In genomic region chr5:87333584-87333983, GRCm38 (mm10) we compare ENCODE assay signal across 11 mouse cellular contexts. TPM values are rescaled to one million over a fixed set of nuclear protein-coding genes. Genes with fewer than 3 reads are reported as not detected.
DNase-seq lines count a peak whose midpoint lies in the region; ATAC-seq lines count a peak whose summit lies in the region.
"Had no signal": no experiment of that assay in that cellular context is flagged by ENCODE, and none has a peak within 500 bp of the region (broad histone marks: within the 10 kb centered on the region; RNA-seq: fewer than 3 reads in every experiment).

No protein-coding gene starts in this region.

- H3K27ac ChIP-seq in heart, embryonic 11.5 days (ENCODE audit: low read depth, low read length) = no peak overlapping the region
- H3K27ac ChIP-seq: hindbrain, embryonic 15.5 days; liver, embryonic 13.5 days had no signal

- no peak overlapping the region for H3K4me2 ChIP-seq in heart, embryonic 11.5 days
- H3K4me2 ChIP-seq: hindbrain, embryonic 15.5 days; liver, embryonic 13.5 days had no signal

- ATAC-seq in erythroblast, adult 5-6 weeks (replicated peaks; ENCODE audit: low FRiP score, poor library complexity, severe bottlenecking) = no peak
- ATAC-seq in heart, embryonic 11.5 days (replicated peaks; ENCODE audit: insufficient number of reproducible peaks, low FRiP score, low TSS enrichment) = no peak

- 47% methylated on average over 3 of the region's 3 CpGs for WGBS in heart, embryonic 11.5 days (ENCODE audit: insufficient replicate concordance)

- no peaks in the 10 kb centered on the region for H3K9me3 ChIP-seq in heart, embryonic 11.5 days (replicated peaks; ENCODE audit: control insufficient read depth, low read length)
- H3K9me3 ChIP-seq: hindbrain, embryonic 15.5 days; liver, embryonic 13.5 days had no signal

- no peak overlapping the region for H3K4me3 ChIP-seq in heart, embryonic 11.5 days (ENCODE audit: low read depth, low read length)
- H3K4me3 ChIP-seq: hindbrain, embryonic 15.5 days; liver, embryonic 13.5 days had no signal

- no peaks in the 10 kb centered on the region for H3K27me3 ChIP-seq in heart, embryonic 11.5 days (ENCODE audit: control insufficient read depth, insufficient read depth, low read length)
- H3K27me3 ChIP-seq: hindbrain, embryonic 15.5 days; liver, embryonic 13.5 days had no signal

- no peaks in the 10 kb centered on the region for H3K36me3 ChIP-seq in heart, embryonic 11.5 days (ENCODE audit: control insufficient read depth, insufficient read depth, low read length)
- H3K36me3 ChIP-seq: hindbrain, embryonic 15.5 days; liver, embryonic 13.5 days had no signal

- no peaks in the 10 kb centered on the region for H3K4me1 ChIP-seq in heart, embryonic 11.5 days (ENCODE audit: control insufficient read depth, insufficient read depth, low read length)
- H3K4me1 ChIP-seq: hindbrain, embryonic 15.5 days; liver, embryonic 13.5 days had no signal

- peak; percentile 31 to 67 for DNase-seq in kidney, adult 8-10 months
- no peak for DNase-seq in kidney, adult 11 months
- DNase-seq in urinary bladder, postnatal 14 days (ENCODE audit: low spot score) = peak; percentile 14
- no peak for DNase-seq in urinary bladder, adult 2 months (ENCODE audit: low spot score)
- DNase-seq in embryo, embryonic 11 days = peak; percentile 54
- DNase-seq: liver, embryonic 13.5 days; thymus, postnatal 14 days had no signal

- no peak overlapping the region for H3K9ac ChIP-seq in heart, embryonic 11.5 days (ENCODE audit: low read depth, low read length)
- H3K9ac ChIP-seq: hindbrain, embryonic 15.5 days; liver, embryonic 13.5 days had no signal

RNA-seq across cellular contexts. Expression of gene Ugt2a3, which starts 3.4 kb away (rescaled TPM):
- not detected in 2 replicates for polyA plus RNA-seq in urinary bladder, adult 2 months (2012; rRNA removed)
- not detected in 2 replicates for total RNA-seq in erythroblast, adult 5-6 weeks (2015; ENCODE audit: low replicate concordance)
- not detected in 2 replicates for total RNA-seq in erythroblast, adult 5-6 weeks (2017; ENCODE audit: low replicate concordance)
- not detected in 2 replicates for polyA plus RNA-seq in heart, embryonic 11.5 days (2014; fragmentation: Nextera tagmentation; extraction: Ambion mirVana)
- total RNA-seq: gastrocnemius, adult 8-10 months had no signal
- polyA plus RNA-seq: hindbrain, embryonic 15.5 days; liver, embryonic 13.5 days had no signal

Comparison
In these comparisons a context has a peak if more than half of its experiments do, and no peak if none do; other contexts are left out.
1. DNase-seq: peak in kidney, adult 8-10 months (2 of 2), urinary bladder, postnatal 14 days (single experiment) and embryo, embryonic 11 days (single experiment); none in kidney, adult 11 months (single experiment) and urinary bladder, adult 2 months (single experiment).